Mouse (Mus musculus) frontal cortex, postnatal 10 days (tissue): ENCODE measurements at regions not wholly inside any gene's neighbourhood (a gene's known extent, or its start where the extent isn't known, plus 50 kb on each side); places are given as distances from the start of the nearest gene placed in this dataset.
A peak's percentile ranks its signal among the peaks of the same experiment; 100 is the strongest.

Source experiments
- DNase-seq, 2 experiments: peaks; one replicate each; pipeline ENCODE4 v3.0.0; 2022; ENCODE audit warnings: low spot score in 2 of 2, mixed read lengths in 1 of 2

GRCm38 (mm10) chr5:102287131-102287530 is 194.1 kb upstream of the Arhgap24 start:
- DNase-seq: peak in 1 of 2 experiments; percentile 5

GRCm38 (mm10) chr5:102290866-102291265 is 190.3 kb upstream of the Arhgap24 start:
- no peak for DNase-seq

- DNase-seq: no peak
Observed at GRCm38 (mm10) chr5:102295564-102295963, 185.6 kb upstream of the Arhgap24 start.

GRCm38 (mm10) chr5:102306309-102306708 is 174.9 kb upstream of the Arhgap24 start:
- no peak for DNase-seq

- no peak for DNase-seq
Observed at GRCm38 (mm10) chr5:102306718-102307117, 174.5 kb upstream of the Arhgap24 start.

- DNase-seq: no peak
Observed at GRCm38 (mm10) chr5:102311570-102311969, 169.6 kb upstream of the Arhgap24 start.

GRCm38 (mm10) chr5:102328197-102328784 is 152.9 kb upstream of the Arhgap24 start:
- peak; percentile 10 to 27 for DNase-seq

GRCm38 (mm10) chr5:102333894-102334293 is 147.3 kb upstream of the Arhgap24 start:
- DNase-seq: no peak

DNA sequence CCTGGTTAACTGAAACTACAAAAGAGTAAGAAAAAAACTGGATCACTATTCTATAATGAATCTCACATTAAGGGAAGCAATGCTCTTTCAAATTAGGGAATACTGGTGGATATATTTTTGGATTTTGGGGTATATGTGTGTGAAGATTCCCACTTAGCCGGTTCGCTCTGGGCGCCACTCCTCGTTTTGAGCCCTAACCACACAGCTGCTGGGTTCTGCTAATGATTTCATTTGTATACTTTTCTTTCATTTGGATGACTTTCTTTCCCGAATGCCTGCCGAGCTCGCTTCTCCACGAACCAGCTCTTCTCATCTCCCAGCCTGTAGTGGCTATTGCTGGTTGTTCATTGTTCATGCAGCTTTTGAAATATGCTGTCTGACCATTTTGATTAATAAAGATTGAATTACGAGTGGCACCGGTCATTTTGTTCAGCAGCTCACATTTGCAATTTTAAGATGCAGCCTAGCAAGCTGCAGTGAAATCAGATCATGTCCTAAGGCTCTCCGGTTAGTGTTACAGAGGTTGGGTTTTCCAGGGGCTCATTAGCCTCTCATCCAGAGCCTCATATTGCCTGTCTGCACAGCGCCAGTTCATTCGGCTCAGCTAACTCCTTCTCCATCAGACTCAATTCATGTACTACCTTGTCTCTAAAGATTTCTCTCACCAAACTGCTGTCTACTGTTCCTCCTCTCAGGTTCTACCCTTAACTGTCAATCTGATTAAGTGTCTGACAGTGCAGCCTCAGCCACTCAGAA is 146.6 kb upstream of the Arhgap24 start:
- DNase-seq: no peak

GRCm38 (mm10) chr5:102366481-102366880 is 114.7 kb upstream of the Arhgap24 start:
- DNase-seq: no peak

DNA sequence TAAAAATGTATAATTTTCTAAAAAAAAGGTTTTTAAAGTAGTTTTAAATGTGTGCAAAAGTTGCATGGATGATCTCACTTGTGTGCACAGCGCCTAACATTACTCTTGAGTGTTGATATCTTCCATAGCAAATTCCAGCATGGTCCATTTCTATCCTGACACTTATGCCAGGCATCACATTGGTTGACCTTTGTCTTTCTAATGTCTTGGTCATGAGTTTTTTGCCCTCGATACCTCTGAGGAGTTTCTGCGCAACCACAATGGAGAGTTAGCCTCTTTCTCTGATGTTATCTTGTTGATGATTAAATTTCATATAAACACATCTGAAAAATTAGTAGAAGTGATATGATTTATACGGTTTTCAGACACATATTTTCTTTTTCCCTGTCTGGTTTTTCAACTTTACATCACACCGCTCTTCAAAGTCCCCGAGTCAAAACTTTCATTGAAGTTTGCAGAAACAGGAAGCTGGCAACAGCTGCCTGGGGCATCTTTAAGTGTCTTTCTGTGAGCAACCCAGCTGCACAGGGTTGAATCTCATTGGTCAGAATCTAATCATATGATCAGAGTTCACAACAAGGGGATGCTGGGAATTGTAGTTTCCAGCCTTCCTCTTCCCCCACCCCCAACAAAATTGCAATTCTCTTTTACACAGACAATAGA is 107.8 kb upstream of the Arhgap24 start:
- DNase-seq: peak in 1 of 2 experiments; percentile 16

DNA sequence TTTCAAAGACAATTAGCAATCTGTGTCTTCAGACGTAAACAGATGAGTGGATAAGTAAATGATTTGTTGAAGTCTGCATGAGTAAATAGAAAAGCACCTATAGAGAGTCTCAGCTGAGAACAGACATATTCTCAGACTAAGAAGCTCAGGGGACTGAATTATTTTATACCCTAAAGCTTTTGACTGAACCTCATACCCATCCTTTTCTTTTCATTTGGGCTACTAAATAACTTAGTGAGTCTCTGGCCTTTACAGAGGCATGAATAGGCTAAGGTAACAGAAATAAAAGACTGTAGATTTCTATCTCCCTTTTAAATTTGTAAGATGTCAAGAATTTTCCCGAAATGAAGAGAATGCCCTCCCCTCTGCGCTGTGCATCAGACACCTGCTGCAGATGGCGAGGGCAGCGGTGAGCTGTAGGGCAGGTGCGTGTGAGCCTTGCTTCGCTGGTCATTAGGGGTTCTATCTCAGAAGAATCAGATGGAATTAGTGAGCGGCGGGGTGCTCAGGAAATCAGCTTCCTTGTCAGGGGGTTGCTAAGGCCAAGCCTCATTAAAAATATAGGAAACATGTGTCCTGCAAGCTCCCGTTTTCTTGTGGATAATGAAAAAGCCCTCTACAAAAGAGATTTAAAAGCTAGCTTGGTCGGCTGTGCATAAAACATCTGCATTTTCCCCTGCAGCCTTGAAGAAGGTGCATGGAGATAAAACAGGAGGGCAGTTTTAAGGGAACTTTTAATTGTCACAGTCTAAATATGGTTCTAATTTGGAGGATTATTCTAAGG is 107.0 kb upstream of the Arhgap24 start:
- no peak for DNase-seq

- DNase-seq: no peak
Observed at GRCm38 (mm10) chr5:102375339-102375738, 105.9 kb upstream of the Arhgap24 start.

DNA sequence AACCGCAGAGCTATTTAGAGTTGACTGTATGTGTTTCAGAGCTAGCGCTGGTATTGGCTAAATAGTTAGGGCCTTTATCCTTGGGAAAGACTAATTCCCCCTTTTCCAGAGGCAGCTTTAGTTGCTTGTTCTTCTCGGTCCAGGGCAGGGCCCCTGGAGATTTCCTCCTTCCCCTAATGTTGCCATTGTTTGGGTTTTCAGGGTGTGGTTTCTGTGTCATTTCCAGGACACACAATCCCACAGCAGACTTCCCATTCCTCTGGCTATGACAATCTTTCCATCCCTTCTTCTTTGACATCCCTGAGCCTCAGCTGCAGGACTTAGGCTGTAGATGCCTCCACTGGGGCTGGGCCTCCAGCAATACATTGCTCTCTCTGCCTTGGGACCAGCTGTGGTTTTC is 87.2 kb upstream of the Arhgap24 start:
- DNase-seq: no peak

DNA sequence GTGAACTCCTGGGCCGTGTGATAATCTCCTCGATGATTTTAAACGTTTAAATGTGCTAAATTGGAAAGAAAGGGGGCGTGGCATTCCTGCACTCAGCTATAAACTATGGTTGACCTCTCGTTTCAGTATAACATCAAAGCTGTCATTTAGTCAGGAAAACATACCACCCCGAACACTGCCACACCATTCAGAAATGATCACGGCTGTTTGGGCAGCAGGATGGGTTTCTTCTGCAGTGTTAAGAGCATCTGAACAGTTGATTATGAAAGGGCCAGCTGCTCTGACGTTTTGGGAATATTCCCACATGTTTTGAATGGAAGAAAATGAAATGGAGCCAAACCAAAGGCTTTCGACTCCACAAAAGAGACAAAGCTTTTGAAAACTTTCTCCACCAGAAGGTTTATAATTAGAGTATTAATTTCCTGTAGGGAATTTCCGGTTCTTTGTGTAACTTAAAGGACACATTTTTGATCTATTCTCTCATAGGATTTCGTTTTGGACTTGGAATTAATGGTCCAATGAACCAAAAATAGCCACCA is 85.5 kb upstream of the Arhgap24 start:
- no peak for DNase-seq

GRCm38 (mm10) chr5:102399006-102399405 is 82.2 kb upstream of the Arhgap24 start:
- DNase-seq: no peak

- peak in 1 of 2 experiments; percentile 9 for DNase-seq
Observed at GRCm38 (mm10) chr5:102417642-102418041, 63.5 kb upstream of the Arhgap24 start.

DNA sequence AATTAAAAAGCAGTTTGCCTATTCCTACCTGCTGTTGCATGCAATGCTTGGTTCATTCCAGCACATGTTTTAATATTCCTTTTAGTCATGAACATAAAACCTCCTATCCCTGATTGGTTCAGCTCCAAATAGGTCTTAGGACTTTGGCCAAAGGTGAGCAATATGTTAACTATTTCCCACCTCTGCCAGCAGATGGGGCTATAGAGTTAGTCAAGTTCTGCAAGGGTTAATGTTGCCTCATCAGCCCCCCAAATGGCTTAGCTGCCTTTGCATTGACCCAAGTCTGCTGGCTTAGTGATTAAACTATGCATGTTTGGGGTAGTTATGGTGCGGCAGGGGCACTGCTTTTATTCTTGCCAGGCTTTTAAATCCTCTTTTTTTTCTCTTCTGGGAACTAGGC is 62.1 kb upstream of the Arhgap24 start:
- DNase-seq: no peak

DNA sequence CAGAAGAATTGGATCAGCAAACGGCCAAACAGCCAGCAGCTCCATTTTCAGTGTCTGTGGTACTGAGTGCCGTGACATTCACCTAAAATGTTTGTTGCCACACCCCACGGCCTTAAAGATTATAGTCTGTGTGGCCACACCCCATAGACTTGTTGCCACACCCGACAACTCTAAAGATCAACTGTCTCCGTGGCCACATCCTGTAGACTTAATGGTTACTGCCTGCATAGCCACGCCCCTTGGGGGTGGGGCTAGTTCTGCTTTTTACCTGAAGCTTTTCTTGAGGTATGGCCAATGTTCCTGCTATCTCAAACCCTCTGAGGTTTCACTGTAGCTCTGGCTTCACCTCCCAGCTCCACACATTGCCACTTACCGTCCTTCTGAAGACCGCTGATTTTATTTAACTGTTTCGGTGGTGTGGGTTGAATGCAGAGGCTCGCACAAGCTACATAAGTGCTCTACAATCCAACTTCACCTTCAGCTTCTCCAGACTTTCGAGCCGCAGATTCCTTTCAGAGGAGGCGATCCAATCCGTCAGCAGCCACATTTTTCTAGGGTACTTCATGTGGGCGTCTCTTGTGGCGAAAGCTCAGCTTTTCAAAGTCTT is 56.5 kb upstream of the Arhgap24 start:
- no peak for DNase-seq

DNA sequence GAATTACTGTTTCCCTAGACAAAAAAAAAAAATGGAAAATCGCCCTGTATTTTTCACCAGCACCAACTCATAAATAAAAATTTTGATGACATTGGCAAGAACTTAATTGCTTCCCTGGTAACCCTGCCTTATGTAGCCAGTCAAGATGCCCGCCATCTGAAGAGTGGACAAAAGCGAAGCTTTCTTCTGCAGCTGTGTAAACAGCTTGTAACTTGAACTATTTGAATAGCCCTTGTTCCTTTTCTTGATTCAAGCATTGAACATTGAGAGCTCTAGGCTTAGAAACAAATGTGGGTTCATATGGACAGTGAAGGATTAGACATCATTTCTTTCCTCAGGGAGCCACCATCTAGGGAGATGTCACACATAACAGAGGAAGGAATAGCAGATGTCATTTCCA is 52.9 kb upstream of the Arhgap24 start:
- no peak for DNase-seq
